9 mouse cellular contexts compared by ENCODE assay signal in genomic region chr4:44173177-44173576, GRCm38 (mm10).
A peak's percentile ranks its signal among the peaks of the same experiment; 100 is the strongest.
DNase-seq lines count a peak whose midpoint lies in the region; ATAC-seq and TF ChIP-seq lines count a peak whose summit lies in the region.
"Had no signal": no experiment of that assay in that cellular context is flagged by ENCODE, and none has a peak within 500 bp of the region (broad histone marks: within the 10 kb centered on the region; RNA-seq: fewer than 3 reads in every experiment).

No protein-coding gene starts in this region.

- 0% methylated on average over 1 of the region's 1 CpGs for WGBS in kidney, embryonic 14.5 days
- 3% methylated on average over 1 of the region's 1 CpGs for WGBS in midbrain, embryonic 15.5 days

- no peaks in the 10 kb centered on the region for H3K9me3 ChIP-seq in kidney, embryonic 14.5 days (ENCODE audit: control insufficient read depth, low read length)
- no peaks in the 10 kb centered on the region for H3K9me3 ChIP-seq in midbrain, embryonic 15.5 days
- H3K9me3 ChIP-seq: limb, embryonic 13.5 days had no signal

- ATAC-seq in kidney, embryonic 14.5 days (ENCODE audit: low FRiP score, low TSS enrichment): no peak
- ATAC-seq in Patski: no peak
- 0 out of 2 replicates have a peak, but pooled peaks have one; percentile 25 for ATAC-seq in midbrain, embryonic 15.5 days (replicated peaks)

- peak; percentile 48 for DNase-seq in kidney, adult 11 months
- DNase-seq in Patski (ENCODE audit: low read depth, low spot score): no peak
- DNase-seq in cerebellum, adult 9-10 months: peak; percentile 74
- DNase-seq in gastrocnemius, postnatal 25 days: peak; percentile 11
- DNase-seq in layer of hippocampus, adult 9-10 months (ENCODE audit: low spot score): peak; percentile 30
- peak; percentile 65 for DNase-seq in thymus, postnatal 14 days

- H3K9ac ChIP-seq in kidney, embryonic 14.5 days (ENCODE audit: low read depth, low read length): no peak overlapping the region
- no peak overlapping the region for H3K9ac ChIP-seq in midbrain, embryonic 15.5 days
- H3K9ac ChIP-seq: limb, embryonic 13.5 days had no signal

- in situ Hi-C loops in Patski (cut with MboI; ENCODE audit: low pct_unique_long_range_greater_than_20kb): loop anchor here (5.0 kb wide), 1 partner anchor 119 kb away; no protein-coding TSS in a partner anchor

- POLR2A ChIA-PET in Patski (lab: Charles Lee): no interaction called here

- TF ChIP-seq CTCF in Patski (IDR thresholded peaks at IDR 0.05): peak; percentile 69

- no peak overlapping the region for H3K27ac ChIP-seq in kidney, embryonic 14.5 days (ENCODE audit: low read depth, low read length)
- H3K27ac ChIP-seq in midbrain, embryonic 15.5 days: no peak overlapping the region
- H3K27ac ChIP-seq: limb, embryonic 13.5 days had no signal

- no peaks in the 10 kb centered on the region for H3K36me3 ChIP-seq in kidney, embryonic 14.5 days (ENCODE audit: control insufficient read depth, insufficient read depth, low read length)
- H3K36me3 ChIP-seq in midbrain, embryonic 15.5 days (replicated peaks): no peaks in the 10 kb centered on the region
- H3K36me3 ChIP-seq: limb, embryonic 13.5 days had no signal

- no peak overlapping the region for H3K4me3 ChIP-seq in kidney, embryonic 14.5 days (ENCODE audit: low read length)
- H3K4me3 ChIP-seq in midbrain, embryonic 15.5 days: no peak overlapping the region
- H3K4me3 ChIP-seq: limb, embryonic 13.5 days had no signal

- peaks cover 7% of the 10 kb centered on the region; the same call in 1 of the 2 replicates for H3K4me1 ChIP-seq in kidney, embryonic 14.5 days (ENCODE audit: control insufficient read depth, insufficient read depth, low read length)
- peaks cover 7% of the 10 kb centered on the region; the same call in 1 of the 2 replicates for H3K4me1 ChIP-seq in midbrain, embryonic 15.5 days

- no peaks in the 10 kb centered on the region for H3K27me3 ChIP-seq in kidney, embryonic 14.5 days (ENCODE audit: control insufficient read depth, insufficient read depth, low read length)
- no peaks in the 10 kb centered on the region for H3K27me3 ChIP-seq in Patski
- H3K27me3 ChIP-seq in midbrain, embryonic 15.5 days (replicated peaks): no peaks in the 10 kb centered on the region
- H3K27me3 ChIP-seq: limb, embryonic 13.5 days had no signal

- CTCF ChIA-PET in Patski (lab: Charles Lee): interaction anchor here (0.8 to 1.8 kb wide), 11 partner anchors 13 to 135 kb away, joined by 3 to 7 read pairs (median 3); no protein-coding TSS in a partner anchor

- no peak overlapping the region for H3K4me2 ChIP-seq in kidney, embryonic 14.5 days (replicated peaks; ENCODE audit: low read depth, low read length)
- H3K4me2 ChIP-seq in midbrain, embryonic 15.5 days: no peak overlapping the region
- H3K4me2 ChIP-seq: limb, embryonic 13.5 days had no signal
